Mouse (Mus musculus) hindbrain, postnatal 0 days (tissue): ENCODE measurements at regions not wholly inside any gene's neighbourhood (a gene's known extent, or its start where the extent isn't known, plus 50 kb on each side); places are given as distances from the start of the nearest gene placed in this dataset.

Experiments used
- ATAC-seq: fragments of 200-750 bp; cut with Nextera tagmentation; 2 replicates; pipeline ENCODE4 v1.8.0; 2017; ENCODE audit warnings: mild to moderate bottlenecking, moderate TSS enrichment, moderate library complexity
- DNase-seq: peaks from one replicate; pipeline ENCODE4 v3.0.0-alpha.2; 2015; ENCODE audit warnings: low spot score
- H3K27ac ChIP-seq: fragments of 300-500 bp; sonication (generic); 2 replicates; pipeline ENCODE4 v1.5.1; 2014; ENCODE audit warnings: mild to moderate bottlenecking
- H3K27me3 ChIP-seq: fragments of 300-500 bp; sonication (generic); 2 replicates; pipeline ENCODE4 v1.6.1; 2014; ENCODE audit warnings: low read length, mixed read lengths; ENCODE audit not compliant: insufficient read depth
- H3K36me3 ChIP-seq: fragments of 300-500 bp; sonication (generic); 2 replicates; pipeline ENCODE4 v1.6.1; 2014; ENCODE audit warnings: low read length, mixed read lengths; ENCODE audit not compliant: insufficient read depth
- H3K4me1 ChIP-seq: fragments of 300-500 bp; sonication (generic); 2 replicates; pipeline ENCODE4 v1.6.1; 2014; ENCODE audit warnings: antibody characterized with exemption, low read length, mixed read lengths; ENCODE audit not compliant: insufficient read depth
- H3K4me2 ChIP-seq: fragments of 300-500 bp; sonication (generic); 2 replicates; pipeline ENCODE4 v1.6.1; 2014; ENCODE audit warnings: low read depth, mild to moderate bottlenecking, low read length, moderate library complexity, mixed read lengths
- H3K4me3 ChIP-seq: fragments of 300-500 bp; sonication (generic); 2 replicates; pipeline ENCODE4 v1.5.1; 2014; ENCODE audit warnings: low read length
- H3K9ac ChIP-seq: fragments of 300-500 bp; sonication (generic); replicated peaks from 2 replicates; pipeline ENCODE4 v1.6.1; 2014; ENCODE audit warnings: mild to moderate bottlenecking, low read length, moderate library complexity, mixed read lengths
- H3K9me3 ChIP-seq: fragments of 300-500 bp; sonication (generic); 2 replicates; pipeline ENCODE4 v1.6.1; 2016; ENCODE audit warnings: low read length, mixed read lengths
- CTCF ChIP-seq: IDR thresholded peaks from 2 replicates; pipeline ENCODE4 v1.5.1; 2016; ENCODE audit warnings: antibody characterized with exemption, control low read depth, low read depth
- WGBS: fragments of 180-500 bp; shearing (Covaris S2); extraction: QIAGEN DNeasy Blood & Tissue Kit; methylation state at CpG from one replicate; pipeline ENCODE4 v1.1.7; 2014; 5-methylcytosine and 5-hydroxymethylcytosine counted together

DNA sequence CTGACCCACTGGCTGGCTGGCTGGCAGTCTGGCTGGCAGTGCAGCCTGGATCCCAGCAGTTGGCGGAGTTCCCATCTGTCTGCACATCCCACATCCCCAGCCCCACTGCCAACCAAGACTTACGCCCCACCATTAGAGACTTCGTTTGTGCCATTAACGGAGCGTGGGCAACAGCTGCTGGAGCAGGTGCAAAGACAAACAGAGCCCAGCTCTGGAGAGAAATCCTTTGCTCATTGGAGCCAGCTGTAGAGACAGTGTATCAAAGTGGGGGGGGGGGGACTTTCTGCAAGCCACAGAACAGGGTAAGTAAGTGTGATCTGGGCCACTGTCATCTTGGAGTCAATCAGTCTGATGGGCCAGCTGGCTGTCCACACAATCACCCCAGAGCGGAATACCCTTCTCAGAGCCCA, 52.3 kb downstream of the Rplp1 start:
- Histone ChIP-seq H3K4me2 (no peak overlapping the region), H3K27ac (no peak overlapping the region), H3K27me3 (no peaks in the 10 kb centered on the region), H3K9me3 (no peaks in the 10 kb centered on the region), H3K4me1 (peaks cover 5% of the 10 kb centered on the region; the same call in 1 of the 2 replicates), H3K9ac (no peak overlapping the region), H3K4me3 (no peak overlapping the region), H3K36me3 (no peaks in the 10 kb centered on the region)
- DNase-seq: peak; percentile 91
- 28% methylated on average over 6 of the region's 6 CpGs for WGBS
- no peak for TF ChIP-seq CTCF
- peak; percentile 89 for ATAC-seq

- ATAC-seq: no peak
- no peak overlapping the region for H3K4me2 ChIP-seq
- H3K27ac ChIP-seq: no peak overlapping the region
- 36% methylated on average over 2 of the region's 2 CpGs for WGBS
- DNase-seq: peak; percentile 87
- H3K9me3 ChIP-seq: no peaks in the 10 kb centered on the region
- peaks cover 5% of the 10 kb centered on the region; the same call in 1 of the 2 replicates for H3K4me1 ChIP-seq
- peak; percentile 94 for TF ChIP-seq CTCF
- no peak overlapping the region for H3K4me3 ChIP-seq
- H3K36me3 ChIP-seq: no peaks in the 10 kb centered on the region
- H3K9ac ChIP-seq: no peak overlapping the region
- no peaks in the 10 kb centered on the region for H3K27me3 ChIP-seq
Observed at GRCm38 (mm10) chr9:61860147-61860546, 54.2 kb downstream of the Rplp1 start.

GRCm38 (mm10) chr9:61859438-61859837, 54.9 kb downstream of the Rplp1 start:
- no peak for DNase-seq
- WGBS: 48% methylated on average over 6 of the region's 6 CpGs
- Histone ChIP-seq H3K36me3 (no peaks in the 10 kb centered on the region), H3K4me2 (no peak overlapping the region), H3K9me3 (no peaks in the 10 kb centered on the region), H3K9ac (no peak overlapping the region), H3K27me3 (no peaks in the 10 kb centered on the region), H3K27ac (no peak overlapping the region), H3K4me1 (peaks cover 5% of the 10 kb centered on the region; the same call in 1 of the 2 replicates), H3K4me3 (no peak overlapping the region)
- no peak for ATAC-seq
- TF ChIP-seq CTCF: no peak

GRCm38 (mm10) chr9:61857817-61858216, 56.5 kb downstream of the Rplp1 start:
- Histone ChIP-seq H3K36me3 (no peaks in the 10 kb centered on the region), H3K27ac (no peak overlapping the region), H3K4me2 (no peak overlapping the region), H3K9ac (no peak overlapping the region), H3K4me3 (no peak overlapping the region), H3K9me3 (no peaks in the 10 kb centered on the region), H3K4me1 (peaks cover 5% of the 10 kb centered on the region; the same call in 1 of the 2 replicates), H3K27me3 (no peaks in the 10 kb centered on the region)
- no peak for TF ChIP-seq CTCF
- WGBS: 78% methylated on average over 6 of the region's 6 CpGs
- DNase-seq (no peak), ATAC-seq (no peak)

GRCm38 (mm10) chr9:61856686-61857085, 57.7 kb downstream of the Rplp1 start:
- no peaks in the 10 kb centered on the region for H3K36me3 ChIP-seq
- no peaks in the 10 kb centered on the region for H3K4me1 ChIP-seq
- 71% methylated on average over 1 of the region's 1 CpGs for whole genome bisulfite sequencing
- ATAC-seq (0 out of 2 replicates have a peak, but pooled peaks have one; percentile 10), DNase-seq (no peak)
- no peak for TF ChIP-seq CTCF
- no peak overlapping the region for H3K27ac ChIP-seq
- no peaks in the 10 kb centered on the region for H3K27me3 ChIP-seq
- H3K9me3 ChIP-seq: no peaks in the 10 kb centered on the region
- no peak overlapping the region for H3K4me3 ChIP-seq
- no peak overlapping the region for H3K9ac ChIP-seq
- H3K4me2 ChIP-seq: no peak overlapping the region

DNA sequence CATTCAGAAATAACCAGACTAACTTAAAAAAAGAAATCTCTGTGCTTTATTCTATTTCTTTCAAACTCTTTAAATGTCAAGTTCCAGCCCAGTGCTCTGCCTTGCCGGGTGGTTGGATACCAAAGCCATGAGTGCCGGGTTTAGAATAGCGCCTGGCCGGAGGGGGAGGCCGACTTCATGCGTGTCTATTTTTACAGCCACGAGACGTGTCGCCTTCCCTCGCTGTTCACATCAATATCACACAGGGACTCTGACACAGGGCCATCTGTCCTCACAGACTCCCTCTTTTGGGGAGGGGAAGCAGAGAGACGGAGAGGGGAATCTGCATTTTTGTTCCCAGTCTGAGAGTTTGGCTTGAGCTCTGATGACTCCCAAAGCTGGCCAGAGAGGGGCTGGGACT, 58.7 kb downstream of the Rplp1 start:
- 51% methylated on average over 11 of the region's 11 CpGs for WGBS
- Histone ChIP-seq H3K9ac (no peak overlapping the region), H3K4me1 (no peaks in the 10 kb centered on the region), H3K27ac (no peak overlapping the region), H3K4me3 (no peak overlapping the region), H3K4me2 (no peak overlapping the region), H3K27me3 (no peaks in the 10 kb centered on the region), H3K36me3 (no peaks in the 10 kb centered on the region), H3K9me3 (no peaks in the 10 kb centered on the region)
- no peak for TF ChIP-seq CTCF
- ATAC-seq: no peak; the same call in 1 of the 2 replicates
- DNase-seq: peak; percentile 27

DNA sequence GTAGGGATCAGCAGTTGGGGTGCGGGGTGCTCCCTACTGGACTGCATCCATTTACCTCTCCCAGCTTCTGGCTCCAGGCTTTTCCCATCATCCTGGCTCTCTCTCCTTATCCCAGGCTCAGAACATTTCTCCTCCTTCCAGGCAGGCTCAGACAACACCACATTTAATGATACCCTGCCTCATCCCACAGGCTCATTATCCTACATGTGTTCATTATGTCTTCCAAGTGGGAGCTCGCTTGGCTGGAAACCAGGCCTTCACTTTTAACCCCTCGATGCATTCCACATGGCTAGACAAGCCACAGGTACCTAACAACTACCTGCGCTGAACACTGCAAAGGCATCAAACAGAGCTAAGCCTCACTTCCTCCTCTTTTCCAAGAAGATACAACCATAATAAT, 60.5 kb downstream of the Rplp1 start:
- 73% methylated on average over 4 of the region's 4 CpGs for WGBS
- no peaks in the 10 kb centered on the region for H3K36me3 ChIP-seq
- no peak for ATAC-seq
- H3K4me3 ChIP-seq: no peak overlapping the region
- H3K4me1 ChIP-seq: no peaks in the 10 kb centered on the region
- no peak for TF ChIP-seq CTCF
- H3K9ac ChIP-seq: no peak overlapping the region
- no peak overlapping the region for H3K27ac ChIP-seq
- no peak overlapping the region for H3K4me2 ChIP-seq
- H3K27me3 ChIP-seq: no peaks in the 10 kb centered on the region
- no peak for DNase-seq
- no peaks in the 10 kb centered on the region for H3K9me3 ChIP-seq
